ENCODE assay signal across 24 mouse cellular contexts in the genomic region with DNA sequence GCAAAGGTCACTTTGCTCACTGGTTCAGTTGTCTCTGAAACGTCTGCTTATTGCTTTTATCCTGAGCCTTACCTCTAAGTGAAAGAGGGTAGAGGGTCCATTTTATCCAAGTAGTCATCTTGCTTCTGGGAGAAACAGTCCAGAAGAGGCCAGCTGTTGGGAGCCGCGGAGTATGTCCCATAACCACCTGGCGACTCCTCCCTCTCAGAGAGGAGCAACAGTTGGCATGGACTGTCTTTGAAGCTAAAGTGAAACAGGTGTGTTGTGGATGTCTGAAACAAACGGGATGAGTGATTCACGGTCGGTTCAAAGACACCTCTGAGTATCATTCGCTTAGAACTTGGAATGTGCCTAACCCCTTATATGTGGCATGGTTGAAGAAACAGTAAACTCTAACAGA. TPM values are rescaled to one million over a fixed set of nuclear protein-coding genes. Genes with fewer than 3 reads are reported as not detected.
A peak's percentile ranks its signal among the peaks of the same experiment; 100 is the strongest.
DNase-seq lines count a peak whose midpoint lies in the region; ATAC-seq lines count a peak whose summit lies in the region.
"Had no signal": no experiment of that assay in that cellular context is flagged by ENCODE, and none has a peak within 500 bp of the region (broad histone marks: within the 10 kb centered on the region; RNA-seq: fewer than 3 reads in every experiment).

No protein-coding gene starts in this region.

- H3K4me2 ChIP-seq in heart, embryonic 13.5 days = no peak overlapping the region
- peak overlapping the region; percentile 20; the same call in 1 of the 2 replicates for H3K4me2 ChIP-seq in limb, embryonic 12.5 days
- H3K4me2 ChIP-seq in limb, embryonic 13.5 days (replicated peaks) = peak overlapping the region; percentile 28; the same call in 1 of the 2 replicates
- H3K4me2 ChIP-seq in forebrain, embryonic 15.5 days (replicated peaks) = no peak overlapping the region
- H3K4me2 ChIP-seq: heart, embryonic 11.5 days; hindbrain, embryonic 14.5 days; lung, embryonic 15.5 days; midbrain, embryonic 11.5 days; neural tube, embryonic 13.5 days; stomach, embryonic 15.5 days had no signal

- peak overlapping the region; percentile 49 for H3K27ac ChIP-seq in heart, embryonic 13.5 days (replicated peaks)
- peak overlapping the region; percentile 74 for H3K27ac ChIP-seq in limb, embryonic 12.5 days
- no peak overlapping the region for H3K27ac ChIP-seq in limb, embryonic 10.5 days
- H3K27ac ChIP-seq in limb, embryonic 13.5 days = peak overlapping the region; percentile 71
- no peak overlapping the region for H3K27ac ChIP-seq in forebrain, embryonic 15.5 days (replicated peaks)
- H3K27ac ChIP-seq: hindbrain, embryonic 14.5 days; lung, embryonic 15.5 days; neural tube, embryonic 13.5 days; stomach, embryonic 15.5 days had no signal

- H3K4me1 ChIP-seq in heart, embryonic 13.5 days = peaks cover 59% of the 10 kb centered on the region
- peaks cover 48% of the 10 kb centered on the region for H3K4me1 ChIP-seq in limb, embryonic 12.5 days (replicated peaks)
- peaks cover 38% of the 10 kb centered on the region for H3K4me1 ChIP-seq in limb, embryonic 10.5 days
- H3K4me1 ChIP-seq in limb, embryonic 13.5 days = peaks cover 60% of the 10 kb centered on the region
- peaks cover 15% of the 10 kb centered on the region for H3K4me1 ChIP-seq in forebrain, embryonic 15.5 days
- H3K4me1 ChIP-seq: stomach, embryonic 15.5 days had no signal

- H3K9me3 ChIP-seq in heart, embryonic 13.5 days = no peaks in the 10 kb centered on the region
- H3K9me3 ChIP-seq in limb, embryonic 12.5 days = no peaks in the 10 kb centered on the region
- H3K9me3 ChIP-seq in limb, embryonic 10.5 days (replicated peaks) = no peaks in the 10 kb centered on the region
- H3K9me3 ChIP-seq in limb, embryonic 13.5 days = no peaks in the 10 kb centered on the region
- no peaks in the 10 kb centered on the region for H3K9me3 ChIP-seq in forebrain, embryonic 15.5 days
- H3K9me3 ChIP-seq: lung, embryonic 15.5 days; neural tube, embryonic 13.5 days; stomach, embryonic 15.5 days had no signal

- intact Hi-C loops in heart, postnatal 36 days (cut with DNase I) = no loop called here

- 79% methylated on average over 8 of the region's 8 CpGs for WGBS in heart, embryonic 13.5 days
- WGBS in limb, embryonic 12.5 days = 70% methylated on average over 8 of the region's 8 CpGs
- WGBS in limb, embryonic 10.5 days = 85% methylated on average over 8 of the region's 8 CpGs
- 61% methylated on average over 8 of the region's 8 CpGs for WGBS in limb, embryonic 13.5 days
- WGBS in forebrain, embryonic 15.5 days = 92% methylated on average over 8 of the region's 8 CpGs

- ATAC-seq in heart, embryonic 13.5 days (ENCODE audit: extremely low read depth, insufficient number of reproducible peaks, low FRiP score, low TSS enrichment) = no peak
- ATAC-seq in limb, embryonic 12.5 days (ENCODE audit: insufficient number of reproducible peaks, insufficient read depth, low FRiP score, low TSS enrichment, low read depth) = no peak
- no peak for ATAC-seq in limb, embryonic 13.5 days (ENCODE audit: low FRiP score, low read depth)
- no peak for ATAC-seq in forebrain, embryonic 15.5 days (replicated peaks)
- ATAC-seq: CD4-positive, CD25-positive, alpha-beta regulatory T cell, adult 4 months; forebrain, embryonic 14.5 days; intestine, postnatal 0 days had no signal

- no peaks in the 10 kb centered on the region for H3K36me3 ChIP-seq in heart, embryonic 13.5 days
- H3K36me3 ChIP-seq in limb, embryonic 12.5 days = no peaks in the 10 kb centered on the region
- no peaks in the 10 kb centered on the region for H3K36me3 ChIP-seq in limb, embryonic 10.5 days
- H3K36me3 ChIP-seq in limb, embryonic 13.5 days = no peaks in the 10 kb centered on the region
- H3K36me3 ChIP-seq in forebrain, embryonic 15.5 days = no peaks in the 10 kb centered on the region
- H3K36me3 ChIP-seq: lung, embryonic 15.5 days; neural tube, embryonic 13.5 days; stomach, embryonic 15.5 days had no signal

- peak overlapping the region; percentile 37; the same call in 1 of the 2 replicates for H3K9ac ChIP-seq in heart, embryonic 13.5 days
- H3K9ac ChIP-seq in limb, embryonic 12.5 days (replicated peaks) = no peak overlapping the region; the same call in 1 of the 2 replicates
- H3K9ac ChIP-seq in limb, embryonic 13.5 days = no peak overlapping the region
- H3K9ac ChIP-seq in forebrain, embryonic 15.5 days (replicated peaks) = no peak overlapping the region
- H3K9ac ChIP-seq: hindbrain, embryonic 14.5 days; lung, embryonic 15.5 days; neural tube, embryonic 13.5 days; stomach, embryonic 15.5 days had no signal

- no peak for DNase-seq in heart, postnatal 36 days
- no peak for DNase-seq in limb, embryonic 10.5 days (ENCODE audit: low spot score)
- DNase-seq in right cerebral cortex, adult 18-20 months = no peak
- DNase-seq: adrenal gland, postnatal 25 days; cerebellum, adult 11-12 months; cerebellum, adult 9-11 months; embryo, embryonic 11 days; kidney, adult 9 months; kidney, postnatal 10 days; layer of hippocampus, adult 9-11 months; retina, postnatal 1 day had no signal

- H3K27me3 ChIP-seq in heart, embryonic 13.5 days (replicated peaks) = no peaks in the 10 kb centered on the region
- no peaks in the 10 kb centered on the region for H3K27me3 ChIP-seq in limb, embryonic 12.5 days
- no peaks in the 10 kb centered on the region for H3K27me3 ChIP-seq in limb, embryonic 10.5 days (ENCODE audit: low read depth, poor library complexity, severe bottlenecking)
- H3K27me3 ChIP-seq in limb, embryonic 13.5 days = no peaks in the 10 kb centered on the region
- no peaks in the 10 kb centered on the region for H3K27me3 ChIP-seq in forebrain, embryonic 15.5 days
- H3K27me3 ChIP-seq: lung, embryonic 15.5 days; stomach, embryonic 15.5 days had no signal

- H3K4me3 ChIP-seq in heart, embryonic 13.5 days = no peak overlapping the region
- no peak overlapping the region for H3K4me3 ChIP-seq in limb, embryonic 12.5 days (replicated peaks)
- no peak overlapping the region for H3K4me3 ChIP-seq in limb, embryonic 10.5 days
- H3K4me3 ChIP-seq in limb, embryonic 13.5 days = no peak overlapping the region
- H3K4me3 ChIP-seq in forebrain, embryonic 15.5 days = no peak overlapping the region
- H3K4me3 ChIP-seq: lung, embryonic 15.5 days; neural tube, embryonic 13.5 days; stomach, embryonic 15.5 days had no signal

RNA-seq across cellular contexts. Expression of a gene that starts 46.0 kb away (rescaled TPM):
- polyA plus RNA-seq in heart, embryonic 13.5 days (2015; fragmentation: Nextera tagmentation; extraction: Ambion mirVana) = 43.9 and 44.8 TPM in 2 replicates
- 100 to 1,000 TPM; 286 to 292 TPM for total RNA-seq in heart, postnatal 36 days (2021)
- 9.7 and 10.9 TPM in 2 replicates for polyA plus RNA-seq in limb, embryonic 12.5 days (2016; fragmentation: Nextera tagmentation; extraction: Ambion mirVana)
- polyA plus RNA-seq in limb, embryonic 10.5 days (2016; fragmentation: Nextera tagmentation; extraction: Ambion mirVana) = 9.9 and 10.4 TPM in 2 replicates
- 11.8 and 15.5 TPM in 2 replicates for polyA plus RNA-seq in limb, embryonic 13.5 days (2015; fragmentation: Nextera tagmentation; extraction: Ambion mirVana)
- polyA plus RNA-seq in forebrain, embryonic 15.5 days (2015; fragmentation: Nextera tagmentation; extraction: Ambion mirVana) = 3.9 and 4.7 TPM in 2 replicates

Comparison
In these comparisons a context has a peak if more than half of its experiments do, and no peak if none do; other contexts are left out.
1. H3K27ac ChIP-seq: peak in heart, embryonic 13.5 days (single experiment), limb, embryonic 12.5 days (single experiment) and limb, embryonic 13.5 days (single experiment); none in limb, embryonic 10.5 days (single experiment) and forebrain, embryonic 15.5 days (single experiment).
2. H3K4me2 ChIP-seq: peak in limb, embryonic 12.5 days (single experiment) and limb, embryonic 13.5 days (single experiment); none in heart, embryonic 13.5 days (single experiment) and forebrain, embryonic 15.5 days (single experiment).